Mouse (Mus musculus) yolk sac, embryonic 10.5 days (tissue): ENCODE measurements at regions not wholly inside any gene's neighbourhood (a gene's known extent, or its start where the extent isn't known, plus 50 kb on each side); places are given as distances from the start of the nearest gene placed in this dataset.

Experiments used
- DNase-seq: peaks from one replicate; pipeline ENCODE4 v3.0.0-alpha.2; 2017; ENCODE audit warnings: low spot score

- no peak for DNase-seq
Measured at GRCm38 (mm10) chr2:162720016-162720415, 59.1 kb upstream of the Ptprt start.

GRCm38 (mm10) chr2:162718466-162718865 is 57.5 kb upstream of the Ptprt start:
- no peak for DNase-seq

- DNase-seq: no peak
Measured at GRCm38 (mm10) chr2:162714976-162715375, 54.0 kb upstream of the Ptprt start.

- DNase-seq: no peak
Measured at GRCm38 (mm10) chr2:162712972-162713371, 52.0 kb upstream of the Ptprt start.

- DNase-seq: no peak
Measured at GRCm38 (mm10) chr2:162712394-162712793, 51.4 kb upstream of the Ptprt start.
